Mouse (Mus musculus) spleen, adult 2 months (tissue): ENCODE measurements around the gene Myt1l. TPM values are rescaled to one million over a fixed set of nuclear protein-coding genes. Genes with fewer than 3 reads are reported as not detected.

Experiments
- DNase-seq, 2 experiments: peaks; one replicate each; pipeline versions ENCODE4 v3.0.0 to v3.0.0-alpha.2; 2012 to 2021; ENCODE audit warnings: low spot score in 2 of 2, low read depth in 1 of 2
- H3K27ac ChIP-seq: fragments of 200-500 bp; 2 replicates; pipeline ENCODE4 v1.5.1; 2012; ENCODE audit warnings: low read length, inconsistent platforms; ENCODE audit not compliant: insufficient read depth
- H3K27me3 ChIP-seq: fragments of 200-500 bp; 2 replicates; pipeline ENCODE4 v1.6.1; 2012; ENCODE audit warnings: mild to moderate bottlenecking, moderate library complexity, low read length, inconsistent platforms; ENCODE audit not compliant: control insufficient read depth, insufficient read depth
- H3K36me3 ChIP-seq: fragments of 200-500 bp; 2 replicates; pipeline ENCODE4 v1.6.1; 2012; ENCODE audit warnings: mild to moderate bottlenecking, low read length, inconsistent platforms; ENCODE audit not compliant: control insufficient read depth, insufficient read depth
- H3K4me1 ChIP-seq: fragments of 200-500 bp; 2 replicates; pipeline ENCODE4 v1.6.1; 2011; ENCODE audit warnings: inconsistent platforms; ENCODE audit not compliant: control insufficient read depth, insufficient read depth, insufficient read length
- H3K4me3 ChIP-seq: fragments of 200-500 bp; 2 replicates; pipeline ENCODE4 v1.5.1; 2011; ENCODE audit warnings: mild to moderate bottlenecking, inconsistent platforms; ENCODE audit not compliant: insufficient read depth, insufficient read length; ENCODE audit errors: extremely low read depth
- CTCF ChIP-seq: fragments of 200-500 bp; IDR thresholded peaks from 2 replicates; pipeline ENCODE4 v1.5.1; 2011; ENCODE audit warnings: mild to moderate bottlenecking, inconsistent platforms; ENCODE audit not compliant: insufficient read depth, insufficient read length, insufficient replicate concordance; ENCODE audit errors: extremely low read depth
- POLR2A ChIP-seq: fragments of 200-500 bp; IDR thresholded peaks from 2 replicates; pipeline ENCODE4 v1.6.1; 2011; ENCODE audit warnings: low read depth, low read length, inconsistent platforms
- WGBS: fragments of 180-500 bp; shearing (Covaris S2); methylation state at CpG from one replicate; pipeline ENCODE4 v1.1.7; 2018; 5-methylcytosine and 5-hydroxymethylcytosine counted together
- polyA plus RNA-seq: library from polyadenylated mRNA; depleted of rRNA; stranded (reverse); fragments of >200 nt; gene quantifications from 2 replicates; pipeline ENCODE4 v1.2.3, GENCODE M21; 2012

The Myt1l gene
- polyA plus RNA-seq, 1 experiment = not detected

DNA sequence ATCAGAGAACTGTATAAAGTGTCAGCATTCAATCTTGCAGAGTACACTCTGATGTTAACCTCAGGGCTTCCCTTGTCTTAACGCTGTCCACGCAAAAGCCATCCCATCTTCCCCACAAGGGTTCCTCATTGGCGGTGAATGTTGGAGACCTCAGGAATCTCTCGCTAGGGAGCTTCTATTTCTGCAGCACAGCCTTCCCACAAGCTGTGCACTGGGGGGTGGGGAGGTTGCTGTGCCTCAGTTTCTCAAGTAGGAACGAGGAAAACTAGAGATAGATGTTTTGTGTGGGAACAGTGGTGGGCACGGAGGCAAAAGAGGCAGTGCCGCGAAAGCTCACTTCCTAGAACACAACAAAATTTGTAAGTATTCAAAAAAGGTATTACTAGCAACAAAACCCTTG is 409.1 kb downstream of the Myt1l start, which contains the start of gene Pxdn:
Gene Pxdn, plus strand, starts transcription at position 301 of the 400 bp plus-strand sequence.
- Histone ChIP-seq H3K4me1 (no peaks in the 10 kb centered on the region; the same call in 1 of the 2 replicates), H3K27ac (no peak within 1 kb of the TSS), H3K27me3 (no peaks in the 10 kb centered on the region), H3K36me3 (no peaks in the 10 kb centered on the region), H3K4me3 (peak within 1 kb of the TSS; percentile 34; the same call in 1 of the 2 replicates)
- DNase-seq = no peak
- 44% methylated on average over 8 of the region's 8 CpGs for WGBS
- TF ChIP-seq POLR2A (no peak), CTCF (no peak)

DNA sequence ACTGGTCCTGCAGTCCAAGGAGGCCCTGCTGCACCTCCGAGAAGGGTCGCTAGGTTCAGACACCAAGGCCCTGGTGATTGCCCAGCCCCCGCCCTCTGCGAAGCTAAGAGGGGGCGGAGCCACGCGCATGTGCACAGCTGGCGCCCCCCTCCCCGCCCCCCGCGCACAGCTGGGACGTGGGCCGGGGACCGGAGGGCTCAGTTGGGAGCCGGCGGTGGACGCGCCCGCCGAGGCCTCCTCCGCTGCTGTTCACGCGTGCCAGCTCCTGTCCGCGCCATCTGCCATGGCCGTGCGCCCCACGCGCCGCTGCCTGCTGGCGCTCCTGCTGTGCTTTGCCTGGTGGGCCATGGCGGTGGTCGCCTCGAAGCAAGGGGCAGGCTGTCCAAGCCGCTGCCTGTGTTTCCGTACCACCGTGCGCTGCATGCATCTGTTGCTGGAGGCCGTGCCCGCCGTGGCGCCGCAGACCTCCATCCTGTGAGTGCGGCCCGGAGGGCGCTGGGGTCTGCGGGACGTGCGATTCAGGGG is 409.7 kb downstream of the Myt1l start:
- H3K27me3 ChIP-seq = no peaks in the 10 kb centered on the region
- no peak overlapping the region for H3K27ac ChIP-seq
- no peaks in the 10 kb centered on the region; the same call in 1 of the 2 replicates for H3K4me1 ChIP-seq
- peak overlapping the region; percentile 34; the same call in 1 of the 2 replicates for H3K4me3 ChIP-seq
- TF ChIP-seq CTCF (no peak), POLR2A (no peak)
- H3K36me3 ChIP-seq = no peaks in the 10 kb centered on the region
- DNase-seq = no peak
- 8% methylated on average over 36 of the region's 49 CpGs for WGBS

DNA sequence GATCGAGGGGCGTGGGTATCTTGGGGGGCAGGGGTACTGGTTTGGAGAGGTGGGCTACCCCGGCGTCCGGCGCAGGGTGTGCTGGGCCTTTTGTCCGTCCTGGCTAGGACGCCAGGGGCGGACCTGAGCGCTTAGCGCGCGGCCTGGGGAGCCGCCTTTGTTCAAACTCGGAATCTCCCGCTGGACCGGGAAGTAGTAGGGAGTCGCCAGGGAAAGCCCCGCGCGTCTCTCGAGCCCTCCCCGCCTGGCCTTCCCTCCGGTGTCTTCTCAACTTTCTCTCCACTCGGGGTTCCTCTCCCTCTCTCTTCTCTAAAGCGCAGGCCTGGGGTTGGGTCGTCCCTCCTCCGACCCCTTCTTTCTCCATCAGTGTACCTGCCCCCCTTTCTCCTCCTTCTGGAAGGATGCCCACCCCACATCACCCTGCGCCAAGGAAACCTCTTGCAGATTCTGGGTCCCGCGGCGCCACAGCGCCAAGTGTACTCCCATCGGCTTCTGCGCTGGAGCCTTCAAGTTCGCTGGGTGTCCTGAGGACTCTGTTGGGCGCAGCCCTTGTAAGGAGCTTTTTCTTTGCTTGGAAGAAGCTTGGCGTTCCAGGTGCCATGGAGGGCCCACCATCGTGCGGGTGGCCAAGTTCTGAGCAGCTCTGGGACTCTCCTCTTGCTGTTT is 410.3 kb downstream of the Myt1l start:
- Histone ChIP-seq H3K27ac (no peak overlapping the region; the same call in 1 of the 2 replicates), H3K36me3 (no peaks in the 10 kb centered on the region), H3K27me3 (no peaks in the 10 kb centered on the region), H3K4me1 (no peaks in the 10 kb centered on the region; the same call in 1 of the 2 replicates), H3K4me3 (peak overlapping the region; percentile 34; the same call in 1 of the 2 replicates)
- 6% methylated on average over 34 of the region's 40 CpGs for WGBS
- TF ChIP-seq POLR2A = no peak
- no peak for TF ChIP-seq CTCF
- DNase-seq = no peak

DNA sequence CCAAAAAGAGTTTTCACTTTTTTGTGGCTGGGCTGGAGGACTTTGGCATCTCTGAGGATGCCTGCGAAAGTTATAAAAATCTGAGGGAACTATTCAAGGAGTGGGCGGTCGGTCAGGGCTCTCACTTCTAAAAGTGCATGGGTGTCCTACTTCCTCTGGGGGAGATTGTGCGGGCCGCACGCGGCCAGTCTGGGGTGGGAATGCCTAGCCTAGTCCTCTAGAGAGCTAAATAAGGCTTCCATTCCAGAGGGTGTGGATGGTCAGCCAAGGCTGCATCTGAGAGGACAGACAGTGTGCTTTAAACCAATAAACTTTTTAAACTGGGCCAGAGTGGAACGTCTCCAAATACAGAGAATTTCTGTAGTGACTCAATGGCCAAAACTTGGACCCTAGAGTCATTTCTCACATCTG is 411.1 kb downstream of the Myt1l start:
- DNase-seq = no peak
- 53% methylated on average over 8 of the region's 8 CpGs for WGBS
- no peak overlapping the region for H3K27ac ChIP-seq

DNA sequence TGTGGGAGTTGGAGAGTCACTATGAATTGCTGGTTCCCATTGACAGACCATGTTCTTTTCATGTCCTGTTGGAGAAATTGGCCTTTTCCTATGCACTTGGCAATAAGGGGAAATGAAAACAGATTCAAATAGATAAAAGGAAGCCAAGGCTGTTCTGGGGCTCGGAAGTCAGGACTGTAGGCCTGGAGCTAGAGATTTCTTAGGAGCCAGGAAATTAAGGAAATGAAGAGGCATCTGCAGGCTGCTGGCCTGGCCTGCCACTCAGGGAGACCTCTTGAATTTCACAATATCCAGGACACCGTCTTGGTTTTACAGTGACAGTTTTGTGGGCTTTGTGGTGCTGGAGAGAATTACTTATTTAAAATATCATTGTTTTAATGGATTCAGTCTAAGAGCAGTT is 414.3 kb downstream of the Myt1l start:
- 82% methylated on average over 2 of the region's 2 CpGs for WGBS
- Histone ChIP-seq H3K27ac (no peak overlapping the region), H3K27me3 (no peaks in the 10 kb centered on the region), H3K36me3 (no peaks in the 10 kb centered on the region), H3K4me3 (no peak overlapping the region), H3K4me1 (no peaks in the 10 kb centered on the region; the same call in 1 of the 2 replicates)
- no peak for DNase-seq
- TF ChIP-seq CTCF (no peak), POLR2A (no peak)

More for the DNA sequence above, 411.1 kb downstream of the Myt1l start:
- no peaks in the 10 kb centered on the region for H3K27me3 ChIP-seq
- H3K4me3 ChIP-seq = no peak overlapping the region
- TF ChIP-seq POLR2A (no peak), CTCF (no peak)
- no peaks in the 10 kb centered on the region; the same call in 1 of the 2 replicates for H3K4me1 ChIP-seq
- H3K36me3 ChIP-seq = no peaks in the 10 kb centered on the region

DNA sequence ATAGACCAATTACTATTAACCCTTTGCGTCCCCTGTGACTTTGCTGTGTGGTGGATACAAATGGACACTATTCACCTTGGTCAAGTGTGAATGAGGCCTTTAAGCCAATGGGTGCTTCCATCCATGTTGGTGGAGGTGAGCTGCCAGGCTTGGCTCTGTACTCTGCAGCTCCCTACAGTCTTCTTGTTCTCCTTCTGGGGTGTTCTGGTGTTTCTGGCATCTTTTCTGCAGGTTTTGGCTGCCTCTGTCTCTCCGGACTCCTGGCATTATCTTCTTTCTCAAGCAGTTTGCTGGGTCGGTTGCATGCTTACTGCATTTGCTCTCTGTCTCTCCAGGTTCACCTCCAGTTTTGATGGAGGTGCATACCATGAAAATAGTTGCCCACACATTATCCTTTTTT is 416.5 kb downstream of the Myt1l start:
- H3K27ac ChIP-seq = no peak overlapping the region

DNA sequence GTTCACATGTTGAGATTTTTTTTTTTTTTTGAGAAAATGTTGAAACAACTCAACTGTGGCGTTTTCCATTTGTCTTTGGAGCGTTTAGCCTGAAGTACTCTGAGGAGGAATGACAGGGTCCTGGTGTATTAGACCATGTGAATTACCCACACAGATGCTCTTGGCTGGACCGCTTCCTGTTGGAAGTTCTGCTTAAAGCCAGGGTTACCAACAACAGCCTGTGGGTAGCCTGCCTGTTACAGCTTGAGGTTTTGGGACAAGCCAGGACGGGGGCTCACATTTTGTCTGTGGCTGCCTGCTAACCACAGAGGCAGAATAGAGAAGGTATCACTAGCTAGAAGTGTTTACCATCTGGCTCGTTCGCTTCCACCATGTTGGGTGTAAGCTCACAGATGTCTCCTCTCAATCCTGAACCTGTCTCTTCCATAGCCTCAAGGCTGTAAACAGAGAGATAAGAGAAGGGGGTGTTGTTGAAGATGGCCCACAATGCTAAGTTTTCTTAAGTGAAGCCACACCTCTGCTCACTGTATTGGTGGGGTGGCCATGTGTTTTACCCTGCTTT is 417.1 kb downstream of the Myt1l start:
- Histone ChIP-seq H3K27ac (no peak overlapping the region), H3K4me3 (no peak overlapping the region), H3K27me3 (no peaks in the 10 kb centered on the region), H3K36me3 (no peaks in the 10 kb centered on the region), H3K4me1 (no peaks in the 10 kb centered on the region)
- no peak for TF ChIP-seq CTCF
- no peak for TF ChIP-seq POLR2A
- DNase-seq = no peak
- WGBS = 34% methylated on average over 6 of the region's 6 CpGs

More for the DNA sequence above, 416.5 kb downstream of the Myt1l start:
- DNase-seq = no peak
- WGBS = 88% methylated on average over 3 of the region's 3 CpGs
- Histone ChIP-seq H3K36me3 (no peaks in the 10 kb centered on the region), H3K4me1 (no peaks in the 10 kb centered on the region), H3K27me3 (no peaks in the 10 kb centered on the region), H3K4me3 (no peak overlapping the region)
- TF ChIP-seq CTCF = no peak
- TF ChIP-seq POLR2A = no peak
